Mouse (Mus musculus) megakaryocyte progenitor cell, adult 5-6 weeks (primary cell): Measurements from ENCODE around the gene Fam50a. TPM values are rescaled to one million over a fixed set of nuclear protein-coding genes. Genes with fewer than 3 reads are reported as not detected.
A peak's percentile ranks its signal among the peaks of the same experiment; 100 is the strongest.

ENCODE experiments used
- ATAC-seq: replicated peaks from 2 replicates; pipeline ENCODE4 v1.8.0; 2016; ENCODE audit warnings: mild to moderate bottlenecking, moderate TSS enrichment, inconsistent platforms; ENCODE audit not compliant: poor library complexity
- total RNA-seq, 2 experiments: library from RNA; stranded (forward) in 1 of 2; stranded (reverse) in 1 of 2; fragments of 157-497, 149-512 nt in 1 of 2; fragments of 200-1000 nt in 1 of 2; gene quantifications; 2 replicates each; pipeline versions ENCODE4 v1.2.3 to v1.2.4; 2015 to 2017

Gene Fam50a
- 38.6 and 47.9 TPM in 2 replicates for total RNA-seq (2015)
- total RNA-seq (2017), result 56.9 and 62.8 TPM in 2 replicates

DNA sequence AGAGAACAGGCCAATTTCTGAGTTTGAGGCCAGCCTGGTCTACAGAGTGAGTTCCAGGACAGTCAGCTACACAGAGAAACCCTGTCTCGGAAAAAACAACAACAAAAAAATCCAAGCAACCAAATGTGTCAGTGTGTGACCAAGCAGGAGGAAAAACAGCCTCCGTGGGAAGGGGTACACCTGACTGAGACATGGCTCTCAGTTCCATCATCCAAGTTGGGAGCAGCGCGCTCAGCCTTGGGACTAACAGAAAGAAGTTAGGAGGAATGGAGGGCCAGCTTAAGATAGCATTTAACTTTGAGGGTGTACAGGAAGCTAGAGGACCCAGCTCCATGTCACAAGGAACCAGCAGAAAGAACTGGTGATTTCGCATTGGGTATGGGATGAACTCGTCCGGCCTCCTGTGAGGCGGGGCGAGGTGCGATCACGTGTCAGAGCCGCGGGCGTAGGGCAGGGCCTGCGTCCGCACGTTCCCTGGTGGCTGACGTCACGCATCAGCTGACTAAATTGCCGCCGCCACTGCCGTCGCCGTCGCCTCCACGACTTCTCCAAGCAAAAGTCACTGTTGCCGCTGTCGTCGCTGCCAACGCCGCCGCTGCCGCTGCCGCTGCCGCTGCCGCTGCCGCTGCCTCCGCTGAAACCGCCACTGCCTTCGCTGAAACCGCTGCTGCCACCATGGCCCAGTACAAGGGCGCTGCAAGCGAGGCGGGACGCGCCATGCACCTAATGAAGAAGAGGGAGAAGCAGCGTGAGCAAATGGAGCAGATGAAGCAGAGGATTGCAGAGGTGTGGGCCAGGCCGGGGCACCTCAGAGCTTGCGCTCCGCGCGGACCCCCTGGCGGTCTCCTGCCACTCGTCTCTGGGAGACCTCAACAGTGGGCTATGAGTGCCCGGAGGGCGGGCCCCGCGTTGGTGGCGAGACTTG lies at the start of gene Fam50a:
Gene Fam50a, plus strand, starts transcription at position 494 of the 925 bp plus-strand sequence.
- ATAC-seq, result peak; percentile 98

DNA sequence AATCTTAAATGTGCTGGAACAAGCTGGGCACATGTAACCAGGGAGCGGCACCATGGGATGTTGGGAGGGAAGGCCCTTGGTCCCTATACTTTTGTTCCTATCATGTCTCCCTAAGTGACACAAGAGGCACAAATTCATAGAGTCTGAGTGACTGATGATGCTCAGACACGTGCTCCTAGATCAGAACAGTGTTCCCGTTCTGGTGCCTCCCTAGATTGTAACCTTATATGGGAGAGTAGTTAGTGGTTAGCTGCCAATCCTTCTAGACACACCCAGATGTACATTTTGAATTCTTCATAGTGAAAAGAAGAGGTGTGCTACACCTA lies 43.1 kb upstream of the Fam50a start:
- peak; percentile 4; the same call in 1 of the 2 replicates for ATAC-seq

DNA sequence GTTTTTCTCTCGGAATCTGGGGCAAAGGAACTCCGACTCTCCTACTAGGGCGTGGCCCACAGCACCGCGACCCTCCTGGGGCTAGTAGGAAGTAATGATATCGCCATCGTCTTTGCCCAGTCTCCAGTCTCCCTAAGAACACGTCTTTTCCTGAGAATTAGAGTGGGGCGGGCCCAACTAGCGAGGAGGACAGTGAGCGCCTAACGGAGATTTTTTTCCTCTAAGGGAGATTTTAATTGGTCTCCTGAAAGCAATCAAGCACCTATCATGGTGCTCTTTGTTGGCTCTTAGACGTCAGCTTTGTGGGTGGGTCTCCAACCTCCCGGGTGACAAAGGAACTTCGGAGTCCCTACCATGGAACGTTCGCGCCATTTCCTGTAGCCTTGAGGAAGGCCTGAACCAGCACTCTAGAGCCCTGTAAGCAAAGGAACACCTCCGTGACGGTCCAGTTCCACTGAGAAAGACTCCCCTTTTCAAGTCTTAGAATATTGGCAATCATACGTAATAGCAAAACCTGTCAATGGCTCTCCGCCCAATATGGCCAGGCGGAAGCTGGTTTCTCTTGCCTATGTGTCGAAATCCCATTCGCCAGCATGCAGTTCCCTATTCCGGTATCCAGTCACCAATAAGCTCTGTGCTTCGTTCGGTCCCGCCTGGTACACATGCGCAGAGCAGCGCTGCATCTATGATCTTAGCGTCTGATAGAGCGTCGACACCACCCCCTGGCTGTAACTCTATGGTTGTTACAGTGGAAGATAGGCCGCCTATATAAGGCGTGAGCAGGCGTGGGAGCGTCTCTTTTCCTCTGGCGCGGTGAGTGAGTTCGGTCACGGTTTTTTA lies 42.6 kb upstream of the Fam50a start, which contains the start of gene Rpl10:
Gene Rpl10, plus strand, starts transcription at position 751 of the 840 bp plus-strand sequence.
- peak; percentile 82 for ATAC-seq

DNA sequence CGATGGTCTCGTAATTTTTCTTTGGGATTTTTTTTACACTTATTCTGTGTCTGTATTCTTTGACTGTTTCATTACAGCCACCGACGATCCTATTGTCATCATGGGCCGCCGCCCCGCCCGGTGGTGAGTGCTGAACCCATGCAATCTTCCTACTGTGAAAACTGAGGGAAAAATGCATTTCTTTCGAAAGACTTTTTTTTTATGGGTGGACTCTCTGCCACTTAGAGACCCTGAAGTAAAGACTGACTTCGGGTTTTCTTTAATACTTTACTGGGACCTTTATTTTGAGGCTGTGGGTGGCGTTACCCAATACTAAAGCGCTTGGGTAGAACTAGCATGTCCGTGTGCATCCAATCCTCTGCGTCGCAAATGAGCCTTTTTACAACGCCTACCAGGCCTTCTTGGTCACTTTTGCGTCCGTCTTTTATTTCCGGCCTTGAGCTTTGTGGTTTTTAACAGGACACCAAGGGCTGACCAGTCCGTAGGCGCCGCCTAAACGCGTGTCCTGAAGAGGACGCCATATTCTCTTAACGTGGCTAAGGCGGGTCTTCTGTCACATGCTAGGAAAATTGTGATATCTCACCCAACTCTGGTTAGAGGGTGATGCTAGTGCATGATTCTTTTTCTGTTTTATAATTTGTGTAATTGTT lies 41.8 kb upstream of the Fam50a start:
- peak; percentile 7 for ATAC-seq

DNA sequence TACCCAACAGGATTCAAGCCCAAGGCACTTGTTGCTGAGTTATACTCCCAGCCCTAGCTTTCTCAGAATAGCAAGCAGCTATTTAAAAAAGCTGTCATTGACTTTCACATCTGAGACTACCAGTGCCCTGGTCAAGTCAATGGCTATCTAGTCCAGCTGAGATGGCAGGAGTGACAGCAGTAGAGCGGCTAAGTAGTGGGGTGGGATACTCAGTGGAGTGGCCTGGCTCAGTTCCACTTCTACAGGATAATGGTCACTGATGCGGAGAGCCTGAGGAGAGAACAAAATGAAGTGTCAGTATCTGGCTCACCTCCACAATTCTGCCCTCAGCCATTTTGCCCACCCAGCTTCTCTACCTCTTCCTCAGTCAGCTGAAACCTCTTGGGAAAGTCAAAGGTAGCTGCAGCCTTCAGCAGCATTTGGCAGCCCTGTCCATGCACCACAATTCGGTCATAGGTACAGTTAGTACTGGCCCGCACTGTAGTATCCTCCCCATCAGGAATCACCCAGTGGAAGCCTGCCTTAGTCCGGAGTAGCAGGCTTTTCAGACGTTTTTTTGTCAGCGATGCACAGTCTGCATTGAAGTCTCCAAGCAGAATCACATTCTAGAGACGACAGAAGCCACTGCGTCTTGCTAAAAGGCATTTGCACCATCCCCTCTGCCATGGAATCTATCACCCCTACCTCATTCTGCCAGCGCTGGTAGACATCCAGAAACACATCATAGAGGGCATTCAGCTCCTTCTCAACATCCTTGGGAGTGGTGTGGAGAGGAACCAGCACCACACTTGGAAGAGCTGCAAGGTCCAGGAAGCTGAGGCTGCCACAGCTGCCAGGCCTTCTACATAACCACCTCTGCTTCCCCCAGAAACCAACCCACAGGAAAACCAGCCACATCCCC lies 39.2 kb upstream of the Fam50a start:
- ATAC-seq, result 0 out of 2 replicates have a peak, but pooled peaks have one; percentile 4

DNA sequence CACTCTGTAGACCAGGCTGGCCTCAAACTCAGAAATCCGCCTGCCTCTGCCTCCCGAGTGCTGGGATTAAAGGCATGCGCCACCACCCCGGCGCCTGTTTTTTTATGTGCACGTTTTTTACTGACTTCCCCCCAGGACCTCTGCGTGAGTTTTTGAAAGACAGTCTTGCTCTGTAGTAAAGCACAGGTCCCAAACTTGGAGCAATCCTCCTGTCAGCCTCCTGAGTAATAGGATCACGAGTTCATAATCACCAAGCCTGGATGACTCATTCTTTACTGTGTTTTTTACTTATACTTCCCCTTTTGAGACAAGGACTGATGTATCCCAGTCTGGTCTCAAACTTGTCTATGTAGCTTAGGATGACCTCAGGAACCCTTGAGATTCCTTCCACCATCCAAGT lies 34.9 kb upstream of the Fam50a start:
- peak; percentile 16 for ATAC-seq

DNA sequence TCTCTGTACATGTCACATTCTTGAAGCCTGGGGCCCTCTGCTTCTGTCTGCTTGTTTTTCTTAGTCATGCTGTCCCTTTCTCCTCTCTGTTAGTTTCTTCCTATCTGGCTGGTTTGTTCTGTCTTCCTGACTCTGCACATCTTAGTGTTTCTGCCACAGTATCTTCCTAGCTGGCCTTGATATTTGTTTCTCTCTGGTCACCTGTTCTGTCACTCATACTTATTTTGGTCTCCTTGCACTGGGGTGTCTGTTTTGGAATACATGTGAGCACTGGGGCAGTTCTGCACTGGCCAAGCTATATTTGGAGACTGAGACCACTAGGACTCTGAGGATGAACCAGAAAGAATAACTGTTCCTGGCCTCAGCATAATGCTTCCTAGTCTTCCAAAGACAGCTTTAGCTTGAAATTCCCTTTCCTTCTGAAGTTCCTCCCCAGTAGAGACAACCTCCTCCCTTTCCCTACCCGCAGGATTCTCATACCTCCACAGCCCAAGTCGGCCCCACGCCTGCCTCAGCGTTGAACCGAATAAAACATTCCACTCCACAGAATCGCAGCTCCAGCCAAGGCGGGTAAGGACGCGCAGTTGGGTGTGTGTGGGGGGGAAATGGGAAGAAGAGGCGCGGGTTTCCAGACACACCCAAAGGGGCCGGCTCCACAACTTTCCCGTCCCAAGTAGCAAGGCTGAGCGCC lies 31.6 kb upstream of the Fam50a start:
- no peak for ATAC-seq

DNA sequence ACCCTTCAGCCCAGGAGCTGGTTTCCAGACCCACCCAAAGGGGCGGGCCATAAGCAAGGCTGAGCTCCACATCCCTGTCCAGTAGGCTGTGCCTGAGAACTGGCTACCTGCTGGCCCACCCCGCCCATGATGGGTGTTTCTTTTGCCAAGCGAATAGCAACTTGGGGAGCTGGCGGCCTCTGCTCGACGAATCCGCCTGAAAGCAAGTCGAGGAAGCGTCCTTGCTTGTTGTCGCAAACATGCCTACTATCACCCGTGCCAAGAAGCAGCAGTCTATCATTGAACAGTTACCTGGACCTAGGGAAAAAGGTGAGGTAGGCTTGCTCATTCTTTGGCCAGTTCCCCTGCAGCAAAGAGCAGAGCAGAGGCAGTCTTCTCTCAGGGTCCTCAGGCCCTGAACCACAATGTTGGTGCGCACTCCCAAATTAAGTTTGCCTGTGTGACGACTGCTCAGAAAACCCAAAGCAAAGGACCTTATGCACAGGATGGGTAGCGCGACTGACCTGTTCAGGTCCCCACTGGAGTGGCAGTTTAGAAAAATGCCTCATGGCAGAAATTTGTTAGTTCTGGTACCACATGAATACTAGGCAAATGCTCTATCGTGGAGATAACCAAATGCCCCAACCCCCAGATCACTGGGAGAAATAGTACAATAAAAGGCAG lies 31.0 kb upstream of the Fam50a start, which contains the start of the genes Taz and Dnase1l1:
Gene Taz, plus strand, starts transcription at position 181 of the 663 bp plus-strand sequence.
Gene Dnase1l1, minus strand, starts transcription at position 606 of the 663 bp plus-strand sequence.
- ATAC-seq, result peak; percentile 83

DNA sequence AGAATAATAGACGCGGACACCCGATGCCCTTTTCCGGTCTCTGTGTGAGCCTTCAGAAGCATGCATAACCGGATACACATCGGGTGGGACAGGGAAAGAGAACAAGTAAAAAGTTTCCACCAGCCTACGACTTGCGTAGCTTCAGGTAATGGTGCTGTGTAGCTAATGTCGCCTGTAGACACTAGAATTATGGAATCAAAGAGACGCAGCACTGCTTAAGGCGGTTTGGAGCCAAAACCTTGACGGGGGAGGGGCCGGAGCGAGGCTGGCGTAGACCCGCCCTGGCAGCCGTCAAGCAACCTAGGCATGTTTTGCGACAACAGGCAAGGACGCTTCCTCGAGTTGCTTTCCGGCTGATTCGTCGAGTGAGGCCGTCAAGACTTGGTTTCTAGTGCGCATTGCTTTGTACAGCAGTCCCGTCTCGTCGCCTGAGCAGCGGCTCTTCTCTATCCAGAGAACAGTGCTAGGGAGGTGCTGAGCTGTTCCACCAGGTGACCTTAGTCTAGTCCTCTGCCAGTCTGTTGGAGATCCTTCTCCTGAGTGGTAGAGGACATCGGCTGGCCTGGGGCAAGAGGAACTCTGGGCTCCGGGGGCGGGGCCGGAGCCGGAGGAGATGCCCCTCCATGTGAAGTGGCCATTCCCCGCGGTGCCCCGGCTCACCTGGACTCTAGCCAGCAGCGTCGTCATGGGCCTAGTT lies 30.3 kb upstream of the Fam50a start:
- peak; percentile 82 for ATAC-seq

DNA sequence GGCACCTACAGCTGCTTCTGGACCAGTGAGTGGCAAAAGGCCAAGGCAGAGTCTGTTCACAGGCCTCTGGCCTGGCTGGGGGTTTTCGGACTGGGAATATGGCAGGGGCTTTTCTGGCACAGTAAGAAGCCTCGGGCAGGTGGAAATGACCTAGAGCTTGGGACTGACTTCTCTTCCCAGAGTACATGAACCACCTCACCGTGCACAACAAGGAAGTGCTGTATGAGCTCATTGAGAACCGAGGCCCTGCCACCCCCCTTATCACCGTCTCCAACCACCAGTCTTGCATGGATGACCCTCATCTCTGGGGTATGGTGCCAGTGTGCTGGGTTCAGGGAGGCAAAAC lies 29.8 kb upstream of the Fam50a start:
- no peak for ATAC-seq

DNA sequence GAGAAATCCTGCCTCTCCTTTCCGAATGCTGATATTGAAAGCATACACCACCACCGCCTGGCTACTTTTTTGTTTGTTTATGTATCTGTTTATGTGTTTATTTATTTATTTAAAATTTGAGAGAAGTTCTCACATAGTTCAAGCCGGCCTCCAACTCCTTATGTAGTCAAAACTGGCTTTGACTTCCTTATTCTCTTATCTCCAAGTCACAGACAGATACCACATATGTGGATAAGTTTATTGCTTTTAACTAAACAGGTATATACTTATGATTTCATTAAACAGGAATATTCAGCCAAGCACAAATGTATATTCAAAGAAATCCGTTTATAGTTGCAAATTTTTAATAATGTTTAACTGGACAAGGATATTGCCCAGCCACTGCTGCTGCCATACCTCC lies 19.4 kb upstream of the Fam50a start:
- no peak for ATAC-seq

DNA sequence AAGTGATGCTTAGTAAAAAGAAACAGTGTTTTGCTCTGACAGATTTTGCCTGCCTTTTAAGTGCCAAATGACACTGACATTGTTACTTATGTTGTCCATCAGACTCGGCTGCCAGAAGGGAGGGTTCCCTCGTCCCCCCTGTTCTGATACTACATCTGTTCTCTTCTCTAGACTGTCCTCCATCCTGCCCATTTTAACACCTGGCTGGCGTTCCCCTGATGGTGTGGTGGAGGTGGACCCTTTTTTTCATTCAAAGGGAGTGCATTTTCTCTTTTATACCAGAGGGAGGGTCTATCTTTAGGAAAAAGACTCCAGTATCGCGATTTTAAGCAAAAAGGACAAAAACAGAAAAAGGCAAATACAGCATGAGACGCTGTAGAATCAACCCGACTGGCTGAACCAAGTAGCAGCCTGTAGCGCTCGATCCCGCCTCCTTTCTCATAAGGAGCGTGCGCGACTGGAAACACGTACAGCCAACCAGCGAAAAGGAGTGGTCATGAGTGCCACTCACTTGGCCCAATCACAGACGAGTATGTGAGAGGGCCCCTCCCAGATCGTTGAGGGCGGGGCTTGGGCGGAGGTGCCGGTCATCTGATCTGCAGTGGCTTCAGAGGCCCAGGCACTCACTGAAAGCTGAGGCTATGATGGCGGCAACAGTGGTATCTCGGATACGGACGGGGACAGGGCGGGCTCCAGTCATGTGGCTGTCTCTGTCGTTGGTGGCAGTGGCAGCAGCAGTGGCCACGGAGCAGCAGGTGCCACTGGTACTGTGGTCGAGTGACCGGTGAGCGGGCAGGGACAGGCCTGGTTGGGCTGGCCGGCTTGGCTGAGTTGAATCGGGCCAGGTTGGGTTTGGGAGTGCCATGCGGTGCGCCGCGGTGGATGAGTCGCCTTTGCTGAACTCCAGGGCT lies 16.0 kb upstream of the Fam50a start, which contains the start of gene Atp6ap1:
Gene Atp6ap1, plus strand, starts transcription at position 560 of the 911 bp plus-strand sequence.
- ATAC-seq, result peak; percentile 98

DNA sequence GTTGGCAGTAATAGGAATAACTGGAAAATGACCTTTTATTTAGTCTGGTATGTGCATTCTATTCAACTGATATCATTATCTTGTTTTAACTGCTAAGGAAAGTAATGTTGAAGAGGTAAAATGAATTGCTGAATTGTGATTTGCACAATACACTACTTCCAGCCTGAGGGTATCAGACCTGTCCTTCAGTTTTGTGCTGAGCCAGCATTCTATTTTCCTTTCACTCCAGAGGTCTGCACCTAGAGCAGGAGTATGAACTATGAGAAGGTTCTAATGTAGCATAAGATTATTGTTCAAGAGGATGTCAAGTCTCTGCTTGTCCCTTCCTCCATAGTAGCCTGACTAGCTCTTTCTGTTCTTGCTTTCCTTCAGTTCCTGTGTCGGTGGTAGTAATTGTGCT lies 14.5 kb upstream of the Fam50a start:
- no peak for ATAC-seq

DNA sequence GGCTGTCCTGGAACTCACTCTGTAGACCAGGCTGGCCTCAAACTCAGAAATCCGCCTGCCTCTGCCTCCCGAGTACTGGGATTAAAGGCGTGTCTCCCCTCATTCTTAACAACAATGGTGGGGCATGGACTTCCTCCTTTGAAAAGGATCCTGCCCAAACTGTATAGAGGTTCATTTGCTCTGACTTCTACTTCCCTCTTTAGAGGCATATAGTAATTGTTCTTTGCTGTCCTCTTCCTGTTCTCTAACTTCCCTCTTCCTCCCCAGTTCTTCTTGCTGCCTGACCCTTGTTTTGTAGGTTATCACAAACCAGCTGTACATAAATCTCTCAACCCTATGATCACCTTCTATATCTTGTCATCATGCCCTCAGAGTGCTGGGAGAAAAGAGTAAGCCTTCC lies 13.1 kb upstream of the Fam50a start:
- peak; percentile 29 for ATAC-seq

DNA sequence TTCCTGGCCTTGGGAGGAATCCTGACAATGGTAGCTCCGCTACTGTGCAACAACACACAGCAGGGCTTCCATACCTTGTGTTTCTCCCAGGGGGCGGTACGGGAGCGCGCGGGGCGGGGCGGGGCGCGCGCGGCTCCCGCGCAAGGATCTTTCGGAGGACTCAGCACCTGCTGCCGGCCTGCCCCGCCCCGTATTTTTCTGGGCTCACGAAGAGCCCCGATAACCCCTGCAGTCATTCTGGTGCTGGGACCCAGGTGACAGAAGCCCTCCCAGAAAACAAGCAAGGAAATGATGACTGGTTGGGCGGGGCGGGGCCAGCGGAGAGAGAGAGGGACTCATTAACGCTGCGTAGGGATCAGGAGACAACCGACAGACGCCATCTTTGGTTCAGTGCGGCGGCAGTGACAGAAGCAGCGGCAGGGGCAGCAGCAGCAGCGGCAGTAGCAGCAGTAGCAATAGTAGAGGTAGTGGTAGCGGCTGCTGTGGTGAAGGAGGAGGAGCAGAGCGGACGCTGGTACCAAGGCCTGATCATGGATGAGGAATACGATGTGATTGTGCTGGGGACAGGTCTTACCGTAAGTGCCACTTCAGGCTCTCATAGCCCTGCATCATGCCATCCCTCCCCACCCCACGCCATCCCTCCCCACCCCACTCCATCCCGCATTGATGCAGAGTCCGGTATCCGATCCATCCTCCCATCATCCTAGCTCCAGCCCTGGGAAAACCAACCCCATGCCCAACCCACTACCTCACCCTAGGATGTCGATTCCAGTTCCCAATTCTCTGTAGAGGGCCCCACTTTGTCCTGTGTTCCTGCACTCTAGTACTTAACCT lies 7.7 kb upstream of the Fam50a start, which contains the start of gene Gdi1:
Gene Gdi1, plus strand, starts transcription at position 132 of the 834 bp plus-strand sequence.
- peak; percentile 94 for ATAC-seq

DNA sequence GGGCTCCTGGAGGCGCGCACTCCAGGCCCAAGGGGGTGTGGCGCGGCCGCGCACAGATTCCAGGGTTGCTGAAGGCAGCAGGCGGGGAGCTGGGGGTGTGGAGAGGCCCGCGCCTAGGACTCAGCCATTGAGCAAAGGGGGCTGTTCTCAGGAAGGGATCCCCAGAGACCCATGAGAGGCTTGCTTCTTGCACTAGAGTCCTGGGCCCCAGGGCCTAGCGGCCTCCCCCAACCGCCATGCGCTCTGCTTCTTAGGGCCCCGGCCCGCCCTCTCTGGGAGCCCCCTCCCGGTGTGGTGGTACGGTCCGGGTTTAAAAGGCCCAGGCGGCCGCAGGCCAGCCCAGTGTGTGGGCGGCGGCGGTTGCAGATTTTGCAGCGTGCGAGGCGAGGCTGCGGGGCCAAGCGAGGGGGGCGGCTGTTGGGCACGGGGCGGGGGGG lies 15.9 kb downstream of the Fam50a start, which contains the start of gene Plxna3:
Gene Plxna3, plus strand, starts transcription at position 342 of the 437 bp plus-strand sequence.
- peak; percentile 92 for ATAC-seq
